Mouse (Mus musculus): ENCODE results near the gene Elfn1. TPM values are rescaled to one million over a fixed set of nuclear protein-coding genes. Genes with fewer than 3 reads are reported as not detected.

Gene Elfn1
- polyA plus RNA-seq, 1 experiment = not detected

DNA sequence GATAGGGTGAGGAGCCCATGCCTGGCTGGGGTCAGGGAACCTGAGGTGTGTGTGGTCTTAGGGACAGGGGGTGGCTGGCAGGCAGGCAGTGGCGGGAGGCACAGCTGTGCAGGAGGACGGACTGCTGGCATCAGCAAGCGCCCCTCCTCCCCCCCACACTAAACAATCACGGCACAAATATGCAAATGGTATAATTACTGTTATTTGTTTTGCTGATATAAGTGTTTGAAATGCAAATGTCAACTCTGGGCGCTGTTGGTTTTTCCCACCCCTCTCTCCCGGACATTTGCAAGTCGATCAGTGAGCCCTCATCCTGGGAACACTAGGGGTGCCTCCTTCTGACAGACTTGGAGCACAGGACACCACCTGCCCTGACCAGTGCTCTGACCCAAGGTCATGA, 37.0 kb downstream of the Elfn1 start:
- WGBS = 63% methylated on average over 7 of the region's 7 CpGs
- TF ChIP-seq POLR2A (IDR thresholded peaks at IDR 0.05; ENCODE audit: borderline replicate concordance, control insufficient read depth, low read depth, low read length) = no peak
- TF ChIP-seq CTCF (IDR thresholded peaks at IDR 0.05; ENCODE audit: control insufficient read depth, insufficient read depth, low read length) = no peak
- Histone ChIP-seq H3K27ac (ENCODE audit: control insufficient read depth, insufficient read depth, low read depth, low read length, poor library complexity) (no peak overlapping the region), H3K4me1 (ENCODE audit: control insufficient read depth, insufficient read depth, low read length) (no peaks in the 10 kb centered on the region), H3K4me3 (replicated peaks; ENCODE audit: control insufficient read depth, low read depth, low read length) (no peak overlapping the region)

DNA sequence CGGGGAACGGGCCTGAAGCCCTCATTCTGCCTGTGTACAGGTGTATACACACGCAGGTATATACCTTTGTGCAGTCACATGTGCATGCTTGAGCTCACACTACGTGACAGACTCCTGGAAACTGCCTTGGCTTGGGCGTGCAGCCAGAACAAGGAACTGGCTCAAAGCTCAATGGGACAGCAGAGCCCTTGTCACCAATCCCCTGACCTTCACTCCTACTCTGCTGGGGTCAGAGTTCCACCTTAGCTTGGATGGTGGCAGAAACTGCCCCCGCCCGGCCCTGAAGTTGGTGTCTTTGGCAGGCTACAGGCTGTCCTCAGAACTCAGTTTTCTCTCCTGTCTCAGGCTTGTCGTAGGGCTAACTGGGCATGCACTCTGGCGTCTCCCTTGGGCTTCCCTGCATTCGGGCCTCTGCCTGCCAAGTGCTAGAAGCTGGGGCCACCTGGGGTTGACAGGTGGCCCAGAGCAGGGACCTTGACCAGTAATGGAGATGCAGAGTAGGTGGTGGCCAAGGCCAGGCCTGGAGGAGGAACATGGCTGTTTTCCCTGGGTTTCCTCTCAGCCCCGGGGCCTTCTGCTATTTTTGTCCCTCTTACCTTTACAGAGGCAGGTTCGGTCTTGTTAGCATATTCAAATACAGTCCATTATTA, 38.1 kb downstream of the Elfn1 start:
- WGBS = 69% methylated on average over 12 of the region's 12 CpGs
- H3K4me1 ChIP-seq (ENCODE audit: control insufficient read depth, insufficient read depth, low read length) = no peaks in the 10 kb centered on the region
- TF ChIP-seq CTCF (IDR thresholded peaks at IDR 0.05; ENCODE audit: control insufficient read depth, insufficient read depth, low read length) = no peak
- TF ChIP-seq POLR2A (IDR thresholded peaks at IDR 0.05; ENCODE audit: borderline replicate concordance, control insufficient read depth, low read depth, low read length) = no peak
- H3K27ac ChIP-seq (ENCODE audit: control insufficient read depth, insufficient read depth, low read depth, low read length, poor library complexity) = no peak overlapping the region
- no peak overlapping the region for H3K4me3 ChIP-seq (replicated peaks; ENCODE audit: control insufficient read depth, low read depth, low read length)

DNA sequence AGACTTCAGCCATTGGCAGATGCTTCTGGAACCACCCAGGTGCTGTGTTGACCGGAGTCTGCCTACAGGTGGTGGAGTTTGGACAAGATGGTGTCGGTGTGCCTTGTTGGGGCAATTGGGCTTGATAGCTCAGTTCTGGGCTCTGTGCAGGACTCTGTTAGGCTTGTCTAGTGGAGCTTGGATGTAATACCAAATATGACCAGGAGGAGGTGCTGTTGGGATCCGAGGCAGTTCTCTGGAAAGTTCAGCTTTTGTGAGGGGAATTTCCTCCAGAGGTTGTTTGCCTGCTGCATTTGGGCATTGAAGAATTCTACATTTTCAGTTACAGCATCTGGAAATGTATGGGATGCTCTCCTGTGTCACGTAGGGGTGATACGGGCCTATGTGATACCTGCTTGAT, 39.7 kb downstream of the Elfn1 start:
- Histone ChIP-seq H3K27ac (ENCODE audit: control insufficient read depth, insufficient read depth, low read depth, low read length, poor library complexity) (no peak overlapping the region), H3K4me1 (ENCODE audit: control insufficient read depth, insufficient read depth, low read length) (no peaks in the 10 kb centered on the region), H3K4me3 (replicated peaks; ENCODE audit: control insufficient read depth, low read depth, low read length) (no peak overlapping the region)
- WGBS = 87% methylated on average over 5 of the region's 5 CpGs
- no peak for TF ChIP-seq POLR2A (IDR thresholded peaks at IDR 0.05; ENCODE audit: borderline replicate concordance, control insufficient read depth, low read depth, low read length)
- 0 out of 2 replicates have a peak, but pooled peaks have one; percentile 15 for TF ChIP-seq CTCF (IDR thresholded peaks at IDR 0.05; ENCODE audit: control insufficient read depth, insufficient read depth, low read length)

DNA sequence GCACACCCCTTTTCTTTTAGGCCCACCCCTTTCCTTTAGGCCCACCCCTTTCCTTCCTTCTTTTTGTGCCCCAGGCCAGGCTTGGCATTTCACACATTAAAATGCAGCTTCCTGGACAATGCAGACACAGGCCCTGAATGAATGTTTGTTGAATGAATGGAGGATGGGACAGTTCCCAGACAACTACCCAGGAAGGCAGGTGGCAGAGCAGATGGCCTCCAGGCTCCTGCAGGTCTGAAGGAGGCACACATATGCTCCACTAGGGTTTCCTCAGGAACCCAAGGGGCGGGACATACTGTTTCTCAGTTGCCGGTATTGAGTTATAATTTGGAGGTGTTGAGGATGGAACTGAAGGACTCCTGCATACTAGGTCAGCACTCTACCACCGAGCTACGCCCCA, 40.8 kb downstream of the Elfn1 start:
- H3K4me1 ChIP-seq (ENCODE audit: control insufficient read depth, insufficient read depth, low read length) = no peaks in the 10 kb centered on the region
- no peak overlapping the region for H3K4me3 ChIP-seq (replicated peaks; ENCODE audit: control insufficient read depth, low read depth, low read length)
- 70% methylated on average over 4 of the region's 4 CpGs for WGBS
- no peak overlapping the region for H3K27ac ChIP-seq (ENCODE audit: control insufficient read depth, insufficient read depth, low read depth, low read length, poor library complexity)
- no peak for TF ChIP-seq POLR2A (IDR thresholded peaks at IDR 0.05; ENCODE audit: borderline replicate concordance, control insufficient read depth, low read depth, low read length)
- TF ChIP-seq CTCF (IDR thresholded peaks at IDR 0.05; ENCODE audit: control insufficient read depth, insufficient read depth, low read length) = no peak

DNA sequence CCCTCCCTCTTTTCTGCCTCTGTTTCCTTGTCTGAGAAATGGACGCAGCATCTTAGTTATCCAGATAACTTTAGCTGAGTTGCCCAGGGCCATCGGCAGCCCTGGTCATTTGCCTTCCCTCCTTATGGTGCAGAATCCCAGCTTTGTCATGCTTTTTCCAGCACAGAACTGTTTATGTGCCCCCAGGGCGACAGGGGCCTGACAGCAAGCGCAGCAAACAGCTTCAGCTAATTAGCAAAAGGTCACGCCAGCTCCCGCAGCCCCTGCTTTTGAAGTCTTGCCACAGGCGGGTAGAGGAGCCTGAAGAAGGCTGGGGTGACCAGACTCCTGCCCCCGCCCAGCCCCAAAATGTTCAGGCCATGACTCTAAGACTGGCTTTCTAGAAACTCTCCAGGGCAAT, 41.6 kb downstream of the Elfn1 start:
- no peak for TF ChIP-seq POLR2A (IDR thresholded peaks at IDR 0.05; ENCODE audit: borderline replicate concordance, control insufficient read depth, low read depth, low read length)
- no peak for TF ChIP-seq CTCF (IDR thresholded peaks at IDR 0.05; ENCODE audit: control insufficient read depth, insufficient read depth, low read length)
- no peak overlapping the region for H3K27ac ChIP-seq (ENCODE audit: control insufficient read depth, insufficient read depth, low read depth, low read length, poor library complexity)
- no peak overlapping the region for H3K4me3 ChIP-seq (replicated peaks; ENCODE audit: control insufficient read depth, low read depth, low read length)
- 82% methylated on average over 8 of the region's 8 CpGs for WGBS
- H3K4me1 ChIP-seq (ENCODE audit: control insufficient read depth, insufficient read depth, low read length) = no peaks in the 10 kb centered on the region

DNA sequence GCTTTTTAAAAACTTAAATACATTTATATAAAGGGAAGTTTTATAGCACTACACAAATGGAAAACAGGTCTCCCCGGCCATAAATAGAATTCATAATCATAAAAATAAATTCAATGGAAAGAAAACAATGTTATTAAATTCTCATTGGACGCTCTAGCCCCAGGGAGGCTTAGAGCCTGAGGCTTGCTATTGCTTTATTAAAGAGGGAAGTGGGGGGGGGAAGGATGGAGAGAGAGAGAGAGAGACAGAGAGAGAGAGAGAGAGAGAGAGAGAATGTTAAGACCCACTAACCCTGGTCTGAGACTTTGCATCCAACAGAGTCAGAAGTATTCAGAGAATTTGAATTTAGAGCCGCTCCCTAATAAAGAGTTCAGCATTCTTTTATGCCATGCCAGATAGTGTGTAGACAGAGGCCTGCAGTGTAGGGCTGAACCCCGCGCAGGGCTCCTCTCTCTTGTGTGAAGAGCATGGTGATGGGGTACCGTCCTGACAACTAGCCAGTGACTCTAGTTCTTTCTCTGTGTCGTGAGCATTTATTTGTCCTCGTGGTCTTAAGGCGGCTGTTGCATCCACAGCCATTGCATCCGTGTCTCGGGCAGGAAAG, 42.3 kb downstream of the Elfn1 start:
- no peak overlapping the region for H3K27ac ChIP-seq (ENCODE audit: control insufficient read depth, insufficient read depth, low read depth, low read length, poor library complexity)
- no peaks in the 10 kb centered on the region for H3K4me1 ChIP-seq (ENCODE audit: control insufficient read depth, insufficient read depth, low read length)
- no peak for TF ChIP-seq POLR2A (IDR thresholded peaks at IDR 0.05; ENCODE audit: borderline replicate concordance, control insufficient read depth, low read depth, low read length)
- TF ChIP-seq CTCF (IDR thresholded peaks at IDR 0.05; ENCODE audit: control insufficient read depth, insufficient read depth, low read length) = no peak
- WGBS = 79% methylated on average over 11 of the region's 11 CpGs
- no peak overlapping the region for H3K4me3 ChIP-seq (replicated peaks; ENCODE audit: control insufficient read depth, low read depth, low read length)

DNA sequence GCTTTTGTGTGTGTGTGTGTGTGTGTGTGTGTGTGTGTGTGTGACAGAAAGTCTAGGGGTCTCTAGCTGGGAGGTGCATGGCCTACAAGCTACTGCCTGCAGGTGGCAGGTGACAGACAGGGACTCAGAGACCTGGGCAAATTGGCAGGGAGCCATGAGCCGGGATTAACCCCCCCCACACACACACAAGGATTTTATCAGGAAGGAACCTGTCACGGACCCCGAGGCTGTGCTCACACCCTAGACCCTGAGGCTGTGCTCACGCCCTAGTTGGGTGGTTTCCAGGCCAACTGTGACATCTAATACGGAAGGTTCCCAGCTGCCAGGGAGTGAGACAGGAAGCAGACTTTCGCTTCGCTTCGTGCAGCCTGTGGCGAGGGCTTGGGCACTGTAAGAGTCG, 49.1 kb downstream of the Elfn1 start:
- H3K4me1 ChIP-seq (ENCODE audit: control insufficient read depth, insufficient read depth, low read length) = no peaks in the 10 kb centered on the region
- H3K27ac ChIP-seq (ENCODE audit: control insufficient read depth, insufficient read depth, low read depth, low read length, poor library complexity) = no peak overlapping the region
- no peak overlapping the region for H3K4me3 ChIP-seq (replicated peaks; ENCODE audit: control insufficient read depth, low read depth, low read length)
- WGBS = 3% methylated on average over 10 of the region's 10 CpGs
- TF ChIP-seq POLR2A (IDR thresholded peaks at IDR 0.05; ENCODE audit: borderline replicate concordance, control insufficient read depth, low read depth, low read length) = no peak
- TF ChIP-seq CTCF (IDR thresholded peaks at IDR 0.05; ENCODE audit: control insufficient read depth, insufficient read depth, low read length) = no peak

DNA sequence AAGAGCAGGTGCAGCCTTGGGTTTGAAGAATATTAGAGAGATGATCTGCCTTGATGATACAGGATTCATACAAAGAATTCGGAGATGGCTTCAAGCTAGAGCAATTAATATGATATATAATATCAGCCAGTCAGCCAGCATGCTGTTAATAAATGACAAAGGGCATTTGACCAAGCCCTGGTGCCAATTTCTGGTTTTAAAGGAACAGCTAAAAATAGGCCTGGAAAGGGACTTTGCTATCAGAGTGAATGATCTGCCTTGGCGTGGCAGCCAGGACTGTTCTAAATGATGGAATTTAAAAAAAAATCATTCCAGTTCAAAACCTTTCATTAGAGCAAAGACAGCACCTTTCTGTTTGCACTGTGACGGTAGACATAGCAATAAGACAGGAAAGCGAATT, 52.0 kb downstream of the Elfn1 start:
- H3K4me1 ChIP-seq (ENCODE audit: control insufficient read depth, insufficient read depth, low read length) = no peaks in the 10 kb centered on the region
- H3K4me3 ChIP-seq (replicated peaks; ENCODE audit: control insufficient read depth, low read depth, low read length) = no peak overlapping the region
- no peak overlapping the region for H3K27ac ChIP-seq (ENCODE audit: control insufficient read depth, insufficient read depth, low read depth, low read length, poor library complexity)
- no peak for TF ChIP-seq CTCF (IDR thresholded peaks at IDR 0.05; ENCODE audit: control insufficient read depth, insufficient read depth, low read length)
- no peak for TF ChIP-seq POLR2A (IDR thresholded peaks at IDR 0.05; ENCODE audit: borderline replicate concordance, control insufficient read depth, low read depth, low read length)
- 78% methylated on average over 4 of the region's 4 CpGs for WGBS

Data from bone marrow, adult 2 months (tissue).